Mouse (Mus musculus) 3134 (cell line): Measurements from ENCODE around the gene Adamtsl3.

ENCODE experiments used
- DNase-seq: peaks from one replicate; pipeline ENCODE4 v3.0.0-alpha.2; 2011; ENCODE audit warnings: low spot score; ENCODE audit not compliant: insufficient read length; ENCODE audit errors: extremely low read depth

The Adamtsl3 gene

DNA sequence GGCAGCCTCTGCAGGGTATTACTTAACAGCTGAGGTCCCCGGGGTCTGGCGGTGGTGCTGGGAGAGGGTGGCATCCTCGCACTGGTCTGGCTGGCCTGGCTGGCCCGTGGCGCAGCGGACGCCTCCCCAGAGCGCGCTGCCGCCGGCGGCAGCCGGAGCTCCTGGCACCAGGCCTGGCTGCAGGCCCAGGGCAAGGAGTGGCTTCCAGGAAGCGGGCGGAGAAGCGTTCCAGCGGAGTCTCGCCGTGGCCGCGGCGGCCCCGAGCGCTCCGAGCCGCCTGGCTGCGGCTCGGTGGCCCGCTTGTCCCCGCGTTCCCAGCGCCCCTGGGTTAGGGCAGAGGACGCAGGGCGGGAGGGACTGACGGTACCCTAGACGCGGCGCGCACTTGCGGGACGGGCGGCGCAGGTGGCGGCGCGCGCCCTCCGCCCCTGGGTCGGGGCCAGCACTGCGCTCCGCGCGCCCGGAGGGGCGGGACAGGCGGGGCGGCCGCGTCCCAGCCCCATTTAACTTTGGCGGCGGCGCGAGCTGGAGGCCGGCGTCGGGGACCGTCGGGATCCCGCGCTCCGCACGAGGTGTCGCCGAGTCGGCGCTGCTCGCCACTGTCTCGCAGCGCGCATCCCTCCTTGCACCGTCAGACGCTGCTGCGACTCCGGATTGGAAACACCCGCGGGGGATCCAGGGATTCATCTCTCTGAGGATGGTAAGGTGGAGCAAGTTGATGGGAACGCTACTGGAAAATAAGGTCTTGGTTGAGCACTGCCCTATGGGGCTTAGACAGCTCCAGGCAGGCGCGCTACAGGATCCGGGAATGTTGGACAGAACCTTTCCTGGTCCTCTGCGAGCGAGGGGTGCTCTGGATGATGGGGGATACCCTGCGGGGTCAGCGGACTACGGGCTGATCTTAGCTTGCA is at the start of gene Adamtsl3:
Adamtsl3 (plus strand) TSS at position 484 of the 911 bp plus-strand sequence.
- peak; percentile 87 for DNase-seq

DNA sequence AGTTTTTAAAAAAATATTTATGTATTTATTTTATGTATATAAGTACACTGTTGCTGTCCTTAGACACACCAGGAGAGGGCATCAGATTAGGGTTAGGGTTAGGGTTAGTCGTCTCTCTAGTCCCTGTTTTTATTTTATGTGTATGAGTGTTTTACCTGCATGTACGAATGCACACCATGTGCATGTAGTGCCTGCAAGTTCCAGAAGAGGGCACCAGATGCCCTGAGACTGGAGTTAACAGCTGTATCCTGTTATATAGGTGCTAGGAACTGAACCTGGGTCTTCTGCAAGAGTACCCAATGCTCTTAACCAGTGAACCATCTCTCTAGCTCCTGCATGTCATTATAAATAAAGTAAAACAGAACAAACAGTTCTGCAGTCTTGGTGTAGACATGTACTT is 48.3 kb upstream of the Adamtsl3 start:
- no peak for DNase-seq

DNA sequence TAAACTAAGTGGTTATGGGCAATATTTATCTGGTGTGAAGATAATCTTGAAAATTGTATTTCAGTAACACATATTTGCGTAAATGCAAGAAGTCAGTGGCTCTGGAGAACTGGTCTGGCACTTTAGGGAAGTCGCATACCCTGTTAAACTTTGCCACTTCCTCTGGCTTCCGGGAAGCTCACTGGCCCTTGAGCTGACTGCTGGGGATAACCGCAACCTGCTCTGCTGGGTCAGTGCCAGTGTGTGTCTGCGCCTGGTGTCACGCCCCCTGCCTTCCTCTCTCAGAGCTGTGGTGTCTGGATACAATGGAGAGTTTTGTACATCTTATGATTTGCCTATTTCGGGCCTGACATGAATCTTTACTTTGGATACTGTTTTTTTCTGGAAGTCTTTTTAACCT is 42.1 kb upstream of the Adamtsl3 start:
- DNase-seq, result no peak

DNA sequence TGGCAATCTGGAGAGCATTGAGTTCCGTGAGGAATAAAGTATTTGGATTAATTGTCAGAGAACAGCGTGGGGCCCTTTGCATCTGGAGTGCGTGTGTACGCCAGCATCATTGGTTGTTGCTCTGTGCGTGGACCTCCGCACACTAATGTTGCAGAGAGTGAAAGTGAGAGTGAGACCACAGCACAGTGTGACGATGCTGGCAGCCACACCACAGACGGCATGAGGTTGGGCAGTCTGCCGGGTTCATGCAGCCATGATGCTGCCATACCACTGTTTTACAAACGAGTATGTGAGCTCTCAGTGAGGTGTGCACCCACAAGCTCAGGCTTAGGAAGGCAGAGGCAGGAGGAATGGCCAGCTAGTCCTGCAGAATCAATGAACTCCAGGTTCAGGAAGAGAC is 41.4 kb upstream of the Adamtsl3 start:
- DNase-seq, result no peak

DNA sequence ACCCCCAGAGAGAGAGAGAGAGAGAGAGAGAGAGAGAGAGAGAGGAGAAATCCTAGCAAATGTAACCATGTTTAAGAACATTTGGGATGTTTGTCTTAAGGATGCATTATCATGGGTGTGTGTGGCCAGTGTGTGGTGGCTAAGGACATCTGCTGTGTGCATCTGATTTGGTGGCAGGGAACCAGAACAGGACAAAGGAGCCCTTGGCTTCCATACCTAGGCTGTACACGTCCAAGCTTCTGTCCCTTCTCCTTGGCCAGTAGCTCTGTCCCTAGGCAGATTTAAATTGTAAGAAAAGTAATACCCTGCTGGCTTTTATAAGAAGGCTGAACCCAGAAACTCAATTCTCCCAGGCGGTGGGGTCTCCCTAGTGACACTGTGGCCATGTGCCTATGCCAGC is 40.9 kb upstream of the Adamtsl3 start:
- DNase-seq, result no peak

DNA sequence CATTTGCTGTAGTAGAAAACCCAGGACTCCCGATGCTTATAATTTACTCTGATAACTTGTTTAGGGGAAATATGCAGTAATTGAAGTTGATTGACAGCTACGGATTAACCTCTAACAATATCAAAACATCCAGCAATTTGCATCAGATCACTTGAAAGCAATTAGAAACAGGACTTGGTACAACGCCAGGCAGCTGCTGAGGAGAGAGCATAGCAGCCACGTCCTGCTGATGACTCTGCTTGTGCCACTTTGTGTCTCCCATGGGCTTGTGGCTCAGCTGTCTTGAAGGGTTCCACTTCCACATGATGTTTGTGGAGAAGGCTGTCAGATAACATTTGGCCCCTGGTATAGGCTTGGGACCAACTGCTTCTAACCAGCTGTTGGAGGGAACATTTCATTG is 27.1 kb upstream of the Adamtsl3 start:
- no peak for DNase-seq

DNA sequence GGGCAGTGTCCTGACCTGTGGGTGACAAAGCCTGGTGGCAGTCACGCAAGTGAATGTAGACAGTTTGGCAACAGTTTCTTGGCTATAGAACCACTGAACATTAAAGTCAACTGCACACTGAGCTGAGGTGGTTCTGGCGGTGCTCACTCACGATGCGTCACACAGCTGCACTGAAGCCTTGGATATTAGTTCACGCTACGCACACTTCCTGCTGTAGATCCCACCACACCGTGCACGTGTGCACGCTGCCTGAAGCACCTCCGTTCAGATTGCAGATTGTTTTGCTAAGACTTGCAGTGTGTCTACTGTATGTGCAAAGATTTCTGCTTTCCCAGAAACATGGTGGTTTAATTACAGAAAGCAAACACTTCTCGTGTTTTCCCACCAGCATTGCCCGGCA is 17.0 kb upstream of the Adamtsl3 start:
- no peak for DNase-seq

GRCm38 (mm10) chr7:82326616-82327015 is 8.9 kb upstream of the Adamtsl3 start:
- no peak for DNase-seq

DNA sequence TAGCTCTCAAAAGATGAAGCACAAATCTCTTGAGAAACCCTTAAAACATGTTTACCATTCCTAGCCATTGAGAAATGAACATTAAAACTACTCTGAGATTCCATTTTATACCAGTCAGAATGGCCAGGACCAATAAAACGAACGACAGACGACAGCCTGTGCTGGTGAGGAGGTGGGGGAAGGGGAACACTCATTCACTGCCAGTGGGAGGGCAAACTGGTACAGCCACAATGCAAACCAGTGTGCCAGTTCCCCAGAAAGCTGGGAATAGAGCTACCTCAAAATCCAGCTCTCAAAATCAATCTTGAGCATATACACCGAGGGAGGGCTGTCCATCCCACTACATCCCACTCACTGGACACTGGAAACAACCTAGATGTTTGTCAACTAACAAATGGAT is 8.3 kb upstream of the Adamtsl3 start:
- no peak for DNase-seq

- no peak for DNase-seq
These were observed 7.6 kb upstream of the Adamtsl3 start for GRCm38 (mm10) chr7:82327881-82328280.

DNA sequence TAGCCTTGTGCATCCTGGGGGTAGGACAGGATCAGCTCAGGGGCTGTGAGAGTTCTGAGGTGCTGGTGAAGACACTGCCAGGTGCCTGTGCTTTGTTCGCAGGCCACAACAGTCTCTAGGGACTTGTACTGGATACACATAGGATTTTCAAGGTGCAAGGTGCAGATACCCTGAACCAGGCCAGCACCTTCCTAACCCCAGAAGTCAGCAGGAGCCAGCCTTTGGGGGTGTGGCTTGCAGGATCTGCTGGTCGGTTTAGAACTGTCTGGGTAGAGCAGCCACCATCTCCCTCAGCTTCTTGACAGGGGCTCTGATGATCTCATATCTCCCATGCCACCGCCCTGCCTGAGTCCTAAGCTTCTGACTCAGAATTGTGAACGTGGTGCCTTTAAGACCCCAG is 5.7 kb upstream of the Adamtsl3 start:
- no peak for DNase-seq

GRCm38 (mm10) chr7:82330860-82331259 is 4.6 kb upstream of the Adamtsl3 start:
- DNase-seq, result peak; percentile 26

- no peak for DNase-seq
These were observed 1.5 kb upstream of the Adamtsl3 start for GRCm38 (mm10) chr7:82334000-82334399.

DNA sequence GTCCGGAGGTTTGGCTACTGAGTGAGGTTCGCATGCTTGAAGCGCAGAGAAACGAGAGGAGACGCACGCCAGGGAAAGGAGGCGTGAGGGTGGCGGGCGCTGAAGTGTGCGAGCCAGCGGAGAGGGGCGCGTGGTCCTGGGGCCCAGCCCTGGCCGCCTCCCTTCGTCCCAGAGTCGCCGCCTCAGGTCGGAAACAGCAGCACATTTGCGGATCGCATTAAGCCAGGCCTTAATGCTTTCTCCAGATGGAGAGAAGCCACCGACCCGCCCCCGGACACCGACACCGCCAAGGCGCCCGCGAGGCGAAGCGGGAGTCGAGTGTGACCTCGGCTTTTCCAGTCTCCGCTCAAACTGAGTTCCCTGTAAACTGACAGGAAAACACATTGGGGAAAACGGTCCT is 638 bp downstream of the Adamtsl3 start:
- peak; percentile 85 for DNase-seq

DNA sequence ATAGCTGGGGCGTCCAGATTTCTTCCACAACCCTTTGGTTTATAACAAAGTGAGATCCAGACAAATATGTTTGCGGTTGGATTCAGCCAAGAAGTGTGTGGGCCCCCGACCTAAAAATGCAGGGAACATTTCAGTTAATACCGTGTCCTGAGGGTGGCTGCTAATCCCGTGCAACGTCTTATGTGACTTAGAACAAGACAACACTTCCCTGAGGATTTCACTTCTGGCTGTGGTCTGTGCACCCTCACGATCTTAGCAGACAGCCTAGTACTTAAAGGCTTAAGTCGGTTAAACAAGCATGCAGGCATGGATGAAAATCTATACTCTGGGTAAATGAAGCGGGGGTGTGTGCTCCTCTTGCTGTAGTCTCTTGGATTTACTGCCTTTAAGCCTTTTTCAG is 2.6 kb downstream of the Adamtsl3 start:
- no peak for DNase-seq

GRCm38 (mm10) chr7:82338532-82338931 is 3.0 kb downstream of the Adamtsl3 start:
- DNase-seq, result no peak

DNA sequence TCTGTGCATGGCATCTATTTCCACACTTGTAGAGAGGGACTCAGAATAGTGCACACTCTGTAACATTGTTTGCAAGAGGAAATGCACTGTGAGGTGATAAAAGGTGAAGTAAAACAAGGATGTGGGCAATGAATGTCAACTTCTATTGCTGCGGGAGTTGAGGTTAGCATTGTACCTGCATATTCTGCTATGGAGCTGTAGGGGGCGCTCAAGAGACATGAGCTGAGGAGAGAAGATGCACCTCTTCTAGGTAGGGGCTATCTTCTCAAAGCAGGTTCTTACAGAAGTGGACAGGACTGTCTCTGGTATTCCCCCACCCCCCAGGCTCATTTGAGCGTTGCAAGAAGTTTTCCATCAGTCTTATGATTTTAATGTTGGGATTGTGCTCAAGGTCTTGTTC is 3.7 kb downstream of the Adamtsl3 start:
- no peak for DNase-seq

DNA sequence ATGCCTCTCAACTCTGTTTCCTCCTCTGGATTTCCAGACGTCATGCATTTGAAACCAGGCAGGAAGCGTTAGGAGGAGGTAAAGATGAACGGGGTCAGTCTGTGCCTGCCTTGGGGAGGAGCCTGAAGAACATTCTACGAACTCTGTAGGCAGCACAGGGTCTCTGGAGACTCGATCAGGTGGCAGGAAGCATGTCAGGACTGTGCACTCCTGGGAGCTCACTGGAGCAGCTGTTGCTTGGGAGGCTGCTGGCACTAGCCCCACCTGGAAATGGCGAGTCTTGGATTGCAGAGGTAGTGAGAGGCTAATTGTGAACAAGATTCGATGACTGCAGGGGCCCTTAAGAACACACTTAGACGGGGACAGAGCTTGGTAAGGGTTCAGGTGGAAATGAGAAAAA is 6.0 kb downstream of the Adamtsl3 start:
- no peak for DNase-seq

- DNase-seq, result no peak
These were observed 11.2 kb downstream of the Adamtsl3 start for GRCm38 (mm10) chr7:82346706-82347105.

DNA sequence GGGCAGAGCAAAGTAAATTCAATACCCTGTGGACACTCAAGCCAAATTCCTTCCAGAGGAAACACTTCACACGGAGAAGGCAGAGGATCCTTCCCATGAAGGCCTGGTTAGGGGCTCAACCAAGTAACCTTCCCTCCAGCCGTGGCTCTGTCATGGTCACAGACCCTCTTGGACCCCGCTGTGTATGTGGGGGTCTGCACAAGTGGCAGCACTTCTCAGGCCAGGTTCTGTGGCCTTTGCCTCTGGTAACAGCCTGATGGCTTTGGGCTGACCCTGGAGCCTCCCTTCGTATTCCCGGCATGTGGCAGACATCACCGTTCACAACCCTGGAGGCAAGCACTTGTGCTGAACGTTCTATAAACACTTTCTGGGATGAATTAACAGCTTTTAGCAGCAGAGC is 14.3 kb downstream of the Adamtsl3 start:
- DNase-seq, result no peak

DNA sequence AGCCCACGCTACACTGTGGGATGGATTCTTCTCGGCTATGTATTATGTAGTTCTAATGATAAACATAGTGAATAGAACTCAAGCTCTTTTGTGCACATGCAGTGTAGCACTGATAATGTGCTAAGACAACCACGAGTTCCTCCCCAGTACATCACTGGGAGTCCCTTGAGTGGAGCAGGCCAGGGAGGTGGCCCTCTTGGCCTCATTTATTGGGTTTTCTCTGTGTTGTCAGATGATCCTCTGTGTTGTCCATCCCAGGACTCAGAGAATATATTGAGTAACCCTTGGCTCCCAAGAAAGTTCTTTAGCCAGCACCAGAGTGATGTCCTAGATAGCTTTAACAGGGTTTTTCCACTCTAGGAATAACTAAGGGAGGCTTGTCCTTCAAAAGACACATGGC is 14.9 kb downstream of the Adamtsl3 start:
- DNase-seq, result no peak

DNA sequence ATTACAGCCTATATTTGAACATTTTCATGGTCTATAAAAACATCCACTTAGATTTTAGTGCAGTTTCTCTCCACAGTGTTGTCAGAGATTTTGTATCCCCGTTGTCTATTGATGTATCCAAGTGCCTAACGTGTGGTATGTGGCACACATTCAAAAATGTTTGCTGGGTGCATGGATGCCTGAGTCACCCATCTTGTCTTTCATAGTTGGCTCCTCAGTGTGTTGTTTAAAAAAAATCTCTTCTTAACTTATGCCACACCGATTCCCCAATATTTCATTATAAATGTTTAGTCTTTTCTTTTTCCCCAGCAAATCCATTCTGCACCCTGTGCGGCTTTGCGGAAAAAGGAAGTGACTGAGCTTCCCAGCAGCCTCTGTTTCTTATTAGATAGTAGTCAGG is 23.7 kb downstream of the Adamtsl3 start:
- DNase-seq, result peak; percentile 53

- peak; percentile 54 for DNase-seq
These were observed 24.2 kb downstream of the Adamtsl3 start for GRCm38 (mm10) chr7:82359674-82360073.
